Mouse (Mus musculus) liver, embryonic 14.5 days (tissue): ENCODE measurements around the gene Eif4g2.

Experiments used
- CTCF ChIP-seq: IDR thresholded peaks from 2 replicates; pipeline ENCODE4 v1.5.1; 2016; ENCODE audit warnings: antibody characterized with exemption, low read depth, control low read depth
- EP300 ChIP-seq: IDR thresholded peaks from 2 replicates; pipeline ENCODE4 v1.6.1; 2016; ENCODE audit warnings: antibody characterized with exemption, low read depth

DNA sequence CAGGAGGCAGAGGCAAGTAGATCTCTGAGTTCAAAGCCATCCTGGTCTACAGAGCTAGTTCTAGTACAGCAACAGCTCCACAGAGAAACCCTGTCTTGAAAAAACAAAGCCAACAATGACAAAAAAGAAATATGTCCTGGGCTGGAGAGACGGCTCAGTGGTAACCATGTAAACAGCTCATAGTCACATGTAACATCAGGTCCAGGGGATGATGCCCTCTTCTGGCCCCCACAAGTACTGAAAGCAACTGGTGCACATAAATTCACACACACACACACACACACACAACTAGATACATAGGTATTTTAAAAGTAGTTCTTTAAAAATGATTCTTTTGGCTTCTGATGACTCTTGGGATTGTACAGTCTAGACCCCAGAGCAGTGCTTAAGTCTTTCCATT, 19.9 kb downstream of the Eif4g2 start:
- no peak for TF ChIP-seq CTCF
- TF ChIP-seq EP300: no peak
